ENCODE assay signal across 17 mouse cellular contexts in the genomic region with DNA sequence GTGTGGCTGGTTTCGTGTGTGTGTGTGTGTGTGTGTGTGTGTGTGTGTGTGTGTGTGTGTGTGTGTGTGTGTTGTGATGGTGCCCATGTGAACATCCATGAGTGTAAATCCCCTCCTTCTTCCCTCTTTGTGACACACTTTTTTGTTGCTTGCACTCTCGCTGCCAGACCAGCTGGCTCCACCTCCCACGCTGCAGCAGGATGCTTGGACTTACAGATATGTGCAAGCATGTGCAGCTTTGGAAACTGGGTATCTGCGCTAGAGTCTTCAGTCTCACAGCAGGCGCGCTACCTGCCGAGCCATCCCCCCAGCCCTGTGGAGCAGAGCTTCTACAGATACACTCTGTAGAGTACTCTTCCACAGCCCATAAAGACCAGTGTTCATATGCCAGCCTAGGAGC.
A peak's percentile ranks its signal among the peaks of the same experiment; 100 is the strongest.
DNase-seq lines count a peak whose midpoint lies in the region.
"Had no signal": no experiment of that assay in that cellular context is flagged by ENCODE, and none has a peak within 500 bp of the region (broad histone marks: within the 10 kb centered on the region; RNA-seq: fewer than 3 reads in every experiment).

No protein-coding gene starts in this region.

- intact Hi-C loops in left cerebral cortex, postnatal 4 days (cut with DNase I): no loop called here
- intact Hi-C loops in left cerebral cortex, postnatal 25 days (cut with DNase I): no loop called here

- DNase-seq in left cerebral cortex, adult 11 months (ENCODE audit: low spot score): peak; percentile 10
- DNase-seq in left cerebral cortex, postnatal 4 days: no peak
- DNase-seq in layer of hippocampus, postnatal 10 days (ENCODE audit: low spot score in 2 of 2): peak; percentile 29 to 44
- DNase-seq in left cerebral cortex, postnatal 25 days (ENCODE audit: low spot score in 2 of 2): peak; percentile 25 to 73
- DNase-seq in yolk sac, embryonic 10.5 days (ENCODE audit: low spot score): no peak
- no peak for DNase-seq in adrenal gland, postnatal 4 days (ENCODE audit: low spot score in 2 of 2)
- no peak for DNase-seq in cerebellum, postnatal 36 days
- DNase-seq in kidney, postnatal 14 days: no peak
- DNase-seq: adrenal gland, postnatal 10 days; cerebellum, adult 2 months; heart, postnatal 14 days; kidney, adult 9 months; liver, embryonic 13.5 days; lung, embryonic 14.5 days; lung, postnatal 4 days; thymus, adult 18-20 months; thymus, postnatal 4 days had no signal

Comparison
In these comparisons a context has a peak if more than half of its experiments do, and no peak if none do; other contexts are left out.
1. DNase-seq: peak in left cerebral cortex, adult 11 months (single experiment), layer of hippocampus, postnatal 10 days (2 of 2) and left cerebral cortex, postnatal 25 days (2 of 2); none in left cerebral cortex, postnatal 4 days (single experiment), yolk sac, embryonic 10.5 days (single experiment), adrenal gland, postnatal 4 days (0 of 2), cerebellum, postnatal 36 days (0 of 2) and kidney, postnatal 14 days (single experiment).